In genomic region chr2:50750799-50751198, GRCm38 (mm10) we compare ENCODE assay signal across 15 mouse cellular contexts.
"Had no signal": no experiment of that assay in that cellular context is flagged by ENCODE, and none has a peak within 500 bp of the region (broad histone marks: within the 10 kb centered on the region; RNA-seq: fewer than 3 reads in every experiment).

No protein-coding gene starts in this region.

- H3K4me1 ChIP-seq: intestine, embryonic 15.5 days; kidney, embryonic 15.5 days; limb, embryonic 15.5 days; liver, embryonic 12.5 days; neural tube, embryonic 12.5 days had no signal

- ATAC-seq: intestine, embryonic 15.5 days; liver, embryonic 12.5 days had no signal

- H3K4me3 ChIP-seq: intestine, embryonic 15.5 days; kidney, embryonic 15.5 days; limb, embryonic 15.5 days; liver, embryonic 12.5 days; neural tube, embryonic 12.5 days had no signal

- H3K27me3 ChIP-seq: intestine, embryonic 15.5 days; kidney, embryonic 15.5 days; limb, embryonic 15.5 days; liver, embryonic 12.5 days; neural tube, embryonic 12.5 days had no signal

- H3K4me2 ChIP-seq: intestine, embryonic 15.5 days; kidney, embryonic 15.5 days; limb, embryonic 15.5 days; liver, embryonic 12.5 days; lung, embryonic 14.5 days; neural tube, embryonic 12.5 days had no signal

- H3K9me3 ChIP-seq: intestine, embryonic 15.5 days; kidney, embryonic 15.5 days; limb, embryonic 15.5 days; liver, embryonic 12.5 days; neural tube, embryonic 12.5 days had no signal

- DNase-seq: kidney, adult 2 months; kidney, postnatal 14 days; layer of hippocampus, postnatal 36 days; lung, embryonic 14.5 days; lung, postnatal 10 days; lung, postnatal 4 days; right cerebral cortex, adult 18-20 months; right cerebral cortex, postnatal 25 days; thymus, postnatal 4 days had no signal

- H3K9ac ChIP-seq: intestine, embryonic 15.5 days; kidney, embryonic 15.5 days; limb, embryonic 15.5 days; liver, embryonic 12.5 days; lung, embryonic 14.5 days; neural tube, embryonic 12.5 days had no signal

- H3K27ac ChIP-seq: intestine, embryonic 15.5 days; kidney, embryonic 15.5 days; limb, embryonic 15.5 days; liver, embryonic 12.5 days; neural tube, embryonic 12.5 days; stomach, postnatal 0 days had no signal

- H3K36me3 ChIP-seq: intestine, embryonic 15.5 days; kidney, embryonic 15.5 days; limb, embryonic 15.5 days; liver, embryonic 12.5 days; neural tube, embryonic 12.5 days had no signal
